Mouse (Mus musculus) kidney, adult 2 months (tissue): ENCODE data around the gene Gm10944.

Experiments
- CTCF ChIP-seq: fragments of 200-500 bp; conservative IDR thresholded peaks from 2 replicates; pipeline ENCODE4 v1.5.1; 2011; ENCODE audit warnings: low read depth, mild to moderate bottlenecking, control low read depth, low read length, moderate library complexity, mixed read lengths; ENCODE audit not compliant: insufficient read depth, insufficient read length
- POLR2A ChIP-seq: fragments of 200-500 bp; IDR thresholded peaks from one replicate; pipeline ENCODE4 v1.6.1; 2011; ENCODE audit warnings: low read depth, low read length, control low read depth

- TF ChIP-seq CTCF (no peak), POLR2A (no peak)
Observed at GRCm38 (mm10) chr10:10701326-10701725, 20.2 kb downstream of the Gm10944 start.
